Mouse (Mus musculus): ENCODE measurements around the gene Ube2a. TPM values are rescaled to one million over a fixed set of nuclear protein-coding genes. Genes with fewer than 3 reads are reported as not detected.

The Ube2a gene
- polyA plus RNA-seq, 2 experiments: 19.4 to 80.2 TPM

DNA sequence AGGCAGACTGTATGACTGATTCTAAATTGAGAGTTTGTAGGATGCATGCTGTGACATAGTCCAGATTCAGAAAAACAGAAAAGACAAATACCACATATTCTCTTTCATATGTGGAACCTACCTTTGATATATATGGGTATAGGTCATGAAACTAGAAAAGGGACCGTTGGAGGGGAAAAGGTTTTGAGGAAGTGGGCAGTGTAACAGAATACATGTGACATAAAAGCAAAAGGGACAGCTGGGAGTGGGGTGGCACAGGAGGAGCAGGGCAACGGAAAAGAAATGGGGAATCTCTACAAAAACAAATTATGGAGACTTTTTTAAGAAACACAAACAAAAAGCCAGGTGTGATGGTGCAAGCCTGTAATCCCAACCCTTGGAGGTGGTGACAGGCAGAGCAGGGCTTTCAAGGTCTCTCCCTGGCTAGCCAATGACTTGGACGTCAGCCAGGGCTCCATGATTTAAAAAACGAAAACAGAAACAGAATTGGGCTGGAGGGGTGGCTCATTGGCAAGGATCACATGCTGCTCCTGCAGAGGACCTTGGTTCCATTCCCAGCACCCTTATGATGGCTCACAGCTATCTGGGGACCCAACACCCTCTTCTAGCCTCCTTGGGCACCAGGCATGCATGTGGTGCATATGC lies 30.2 kb upstream of the Ube2a start:
- no peak for DNase-seq (ENCODE audit: low read depth in 3 of 3, low spot score in 3 of 3)
- Histone ChIP-seq H3K27ac (no peak overlapping the region), H3K27me3 (ENCODE audit: control insufficient read depth, insufficient read depth, low read length) (no peaks in the 10 kb centered on the region), H3K9ac (replicated peaks) (no peak overlapping the region), H3K4me2 (ENCODE audit: low read depth) (no peak overlapping the region), H3K4me3 (ENCODE audit: insufficient read depth in 1 of 2, low read depth in 2 of 2, low read length in 2 of 2) (no peak overlapping the region), H3K36me3 (replicated peaks; ENCODE audit: control insufficient read depth, insufficient read depth, low read depth) (no peaks in the 10 kb centered on the region), H3K4me1 (replicated peaks; ENCODE audit: control insufficient read depth in 2 of 2, insufficient read depth in 2 of 2, low read length in 1 of 2) (no peaks in the 10 kb centered on the region), H3K9me3 (ENCODE audit: control insufficient read depth, low read length) (no peaks in the 10 kb centered on the region)
- ATAC-seq (ENCODE audit: insufficient read depth): no peak
- WGBS (ENCODE audit: insufficient replicate concordance): 35% methylated on average over 4 of the region's 4 CpGs
- no peak for TF ChIP-seq EP300 (IDR thresholded peaks at IDR 0.05; ENCODE audit: low read depth)
- no peak for TF ChIP-seq CTCF (IDR thresholded peaks at IDR 0.05; ENCODE audit: low read depth)

DNA sequence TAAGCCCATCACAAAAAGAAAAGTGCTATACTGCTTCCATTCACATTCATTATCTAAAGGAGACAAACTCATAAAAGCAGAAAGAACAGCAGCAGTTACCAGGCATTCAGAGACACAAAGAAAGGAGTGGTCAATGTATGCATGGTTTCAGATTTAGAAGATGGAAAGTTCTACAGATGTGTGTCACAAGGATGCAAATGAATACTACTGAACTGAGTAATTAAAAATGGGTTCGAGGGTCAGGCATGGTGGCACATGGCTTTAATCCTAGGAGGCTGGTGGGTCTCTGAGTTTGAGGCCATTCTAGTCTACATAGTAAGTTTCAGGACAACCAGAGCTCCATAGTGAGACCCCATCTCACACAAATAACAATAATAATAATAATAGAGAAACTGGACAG lies 26.5 kb upstream of the Ube2a start:
- H3K9ac ChIP-seq (replicated peaks): no peak overlapping the region
- no peak overlapping the region for H3K4me3 ChIP-seq (ENCODE audit: insufficient read depth in 1 of 2, low read depth in 2 of 2, low read length in 2 of 2)
- no peak for ATAC-seq (ENCODE audit: insufficient read depth)
- H3K27ac ChIP-seq: no peak overlapping the region
- no peaks in the 10 kb centered on the region for H3K9me3 ChIP-seq (ENCODE audit: control insufficient read depth, low read length)
- TF ChIP-seq EP300 (IDR thresholded peaks at IDR 0.05; ENCODE audit: low read depth): no peak
- TF ChIP-seq CTCF (IDR thresholded peaks at IDR 0.05; ENCODE audit: low read depth): no peak
- H3K4me2 ChIP-seq (ENCODE audit: low read depth): no peak overlapping the region
- no peak for DNase-seq (ENCODE audit: low read depth in 3 of 3, low spot score in 3 of 3)
- H3K4me1 ChIP-seq (replicated peaks; ENCODE audit: control insufficient read depth in 2 of 2, insufficient read depth in 2 of 2, low read length in 1 of 2): no peaks in the 10 kb centered on the region
- WGBS (ENCODE audit: insufficient replicate concordance): 65% methylated on average over 1 of the region's 1 CpGs
- H3K36me3 ChIP-seq (replicated peaks; ENCODE audit: control insufficient read depth, insufficient read depth, low read depth): no peaks in the 10 kb centered on the region
- no peaks in the 10 kb centered on the region for H3K27me3 ChIP-seq (ENCODE audit: control insufficient read depth, insufficient read depth, low read length)

DNA sequence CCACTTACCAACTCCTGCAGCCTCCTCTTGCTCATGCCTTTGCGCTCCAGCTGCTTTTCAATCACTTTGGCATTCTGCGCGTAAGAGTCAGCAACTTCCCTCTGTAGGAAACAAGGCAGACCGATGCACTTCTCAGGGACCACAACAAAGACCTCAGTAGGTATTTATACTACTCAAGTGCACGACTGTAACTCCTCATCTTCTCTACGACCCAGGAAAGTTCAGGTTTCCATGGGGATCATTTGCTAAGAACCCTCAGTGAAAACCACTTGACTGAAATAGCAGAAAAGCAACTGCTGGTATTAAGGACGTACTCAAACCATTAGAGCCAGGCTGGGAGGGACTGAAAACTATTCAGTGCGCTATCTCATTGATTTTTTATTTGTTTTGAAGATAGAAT lies 21.1 kb upstream of the Ube2a start:
- Histone ChIP-seq H3K27me3 (ENCODE audit: control insufficient read depth, insufficient read depth, low read length) (no peaks in the 10 kb centered on the region), H3K4me2 (ENCODE audit: low read depth) (no peak overlapping the region), H3K27ac (no peak overlapping the region), H3K9ac (replicated peaks) (no peak overlapping the region), H3K4me1 (replicated peaks; ENCODE audit: control insufficient read depth in 2 of 2, insufficient read depth in 2 of 2, low read length in 1 of 2) (no peaks in the 10 kb centered on the region), H3K9me3 (ENCODE audit: control insufficient read depth, low read length) (no peaks in the 10 kb centered on the region), H3K36me3 (replicated peaks; ENCODE audit: control insufficient read depth, insufficient read depth, low read depth) (no peaks in the 10 kb centered on the region), H3K4me3 (ENCODE audit: insufficient read depth in 1 of 2, low read depth in 2 of 2, low read length in 2 of 2) (no peak overlapping the region)
- no peak for TF ChIP-seq CTCF (IDR thresholded peaks at IDR 0.05; ENCODE audit: low read depth)
- no peak for TF ChIP-seq EP300 (IDR thresholded peaks at IDR 0.05; ENCODE audit: low read depth)
- ATAC-seq (ENCODE audit: insufficient read depth) (no peak), DNase-seq (ENCODE audit: low read depth in 3 of 3, low spot score in 3 of 3) (no peak)
- 78% methylated on average over 8 of the region's 8 CpGs for WGBS (ENCODE audit: insufficient replicate concordance)

DNA sequence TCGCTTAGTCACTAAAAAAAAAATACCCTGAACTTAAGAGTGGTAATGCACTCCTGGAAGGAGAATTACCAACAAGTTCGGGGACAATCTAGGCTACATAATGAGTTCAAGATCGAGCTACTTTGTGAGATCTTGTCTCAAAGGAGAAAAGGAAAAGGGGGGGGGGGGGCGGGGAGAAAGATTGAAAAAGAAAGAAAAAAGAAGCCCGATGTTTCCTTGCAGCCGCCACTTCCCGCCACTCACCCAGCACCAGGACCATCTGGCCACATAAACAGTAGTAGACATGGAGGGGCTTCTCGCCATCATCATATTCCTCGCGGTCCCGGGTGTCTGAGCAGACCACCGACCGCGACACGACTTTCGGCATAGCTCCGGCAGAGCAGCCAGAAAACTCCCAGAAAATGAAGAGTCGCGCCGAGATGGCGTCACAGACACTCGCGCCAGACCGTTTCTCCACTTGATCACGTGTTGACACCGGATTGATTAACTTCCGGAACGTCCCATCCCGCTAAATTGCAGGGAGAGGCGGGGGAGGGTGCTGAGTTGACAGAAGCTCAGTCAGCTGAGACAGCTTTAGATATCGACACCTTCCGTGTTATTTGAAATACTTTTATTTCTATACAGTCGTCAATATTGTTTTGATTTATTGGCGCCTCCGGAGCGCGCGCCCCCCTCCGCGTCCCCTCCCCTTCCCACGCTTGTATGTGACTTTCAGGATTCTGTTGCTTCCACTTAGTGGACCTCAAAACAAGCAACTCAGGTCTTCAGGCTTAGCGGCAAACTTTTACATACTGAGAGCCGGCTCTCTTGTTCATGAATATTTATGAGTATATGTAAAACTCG lies 9.7 kb upstream of the Ube2a start:
- Histone ChIP-seq H3K4me2 (ENCODE audit: low read depth) (peak overlapping the region; percentile 68), H3K4me1 (replicated peaks; ENCODE audit: control insufficient read depth in 2 of 2, insufficient read depth in 2 of 2, low read length in 1 of 2) (peaks cover 4 to 5% of the 10 kb centered on the region in 2 experiments; a peak in 2 of 4 replicates), H3K27me3 (ENCODE audit: control insufficient read depth, insufficient read depth, low read length) (no peaks in the 10 kb centered on the region), H3K4me3 (ENCODE audit: insufficient read depth in 1 of 2, low read depth in 2 of 2, low read length in 2 of 2) (peak overlapping the region; percentile 49 to 89), H3K9me3 (ENCODE audit: control insufficient read depth, low read length) (no peaks in the 10 kb centered on the region), H3K36me3 (replicated peaks; ENCODE audit: control insufficient read depth, insufficient read depth, low read depth) (no peaks in the 10 kb centered on the region), H3K9ac (replicated peaks) (peak overlapping the region; percentile 36), H3K27ac (peak overlapping the region; percentile 26)
- peak; percentile 93 for ATAC-seq (ENCODE audit: insufficient read depth)
- WGBS (ENCODE audit: insufficient replicate concordance): 8% methylated on average over 34 of the region's 44 CpGs
- TF ChIP-seq EP300 (IDR thresholded peaks at IDR 0.05; ENCODE audit: low read depth) (no peak; the same call in 1 of the 2 replicates), CTCF (IDR thresholded peaks at IDR 0.05; ENCODE audit: low read depth) (no peak)
- peak; percentile 69 to 73 (median 72) for DNase-seq (ENCODE audit: low read depth in 3 of 3, low spot score in 3 of 3)
